Mouse (Mus musculus) intestine, embryonic 16.5 days (tissue): ENCODE measurements around the gene Ampd2. TPM values are rescaled to one million over a fixed set of nuclear protein-coding genes. Genes with fewer than 3 reads are reported as not detected.
A peak's percentile ranks its signal among the peaks of the same experiment; 100 is the strongest.

Source experiments
- ATAC-seq: fragments of 200-750 bp; cut with Nextera tagmentation; 2 replicates; pipeline ENCODE4 v1.8.0; 2017; ENCODE audit warnings: moderate TSS enrichment, moderate library complexity
- H3K27ac ChIP-seq: fragments of 300-500 bp; sonication (generic); 2 replicates; pipeline ENCODE4 v1.5.1; 2014; ENCODE audit warnings: mild to moderate bottlenecking, low read length
- H3K27me3 ChIP-seq: fragments of 300-500 bp; sonication (generic); replicated peaks from 2 replicates; pipeline ENCODE4 v1.6.1; 2014; ENCODE audit warnings: low read length, control low read depth, mixed read lengths; ENCODE audit not compliant: control insufficient read depth, insufficient read depth
- H3K36me3 ChIP-seq: fragments of 300-500 bp; sonication (generic); 2 replicates; pipeline ENCODE4 v1.6.1; 2014; ENCODE audit warnings: low read length, control low read depth; ENCODE audit not compliant: control insufficient read depth, insufficient read depth
- H3K4me1 ChIP-seq: fragments of 300-500 bp; sonication (generic); 2 replicates; pipeline ENCODE4 v1.6.1; 2014; ENCODE audit warnings: low read length, control low read depth, mixed read lengths; ENCODE audit not compliant: control insufficient read depth, insufficient read depth
- H3K4me2 ChIP-seq: fragments of 300-500 bp; sonication (generic); 2 replicates; pipeline ENCODE4 v1.6.1; 2014; ENCODE audit warnings: low read depth, low read length, control low read depth
- H3K4me3 ChIP-seq: fragments of 300-500 bp; sonication (generic); 2 replicates; pipeline ENCODE4 v1.5.1; 2014; ENCODE audit warnings: mild to moderate bottlenecking, low read length
- H3K9ac ChIP-seq: fragments of 300-500 bp; sonication (generic); 2 replicates; pipeline ENCODE4 v1.6.1; 2014; ENCODE audit warnings: low read depth, low read length
- H3K9me3 ChIP-seq: fragments of 300-500 bp; sonication (generic); 2 replicates; pipeline ENCODE4 v1.6.1; 2016; ENCODE audit warnings: low read length, control low read depth; ENCODE audit not compliant: control insufficient read depth
- WGBS: fragments of 180-500 bp; shearing (Covaris S2); extraction: QIAGEN DNeasy Blood & Tissue Kit; methylation state at CpG from one replicate; pipeline ENCODE4 v1.1.7; 2014; 5-methylcytosine and 5-hydroxymethylcytosine counted together
- polyA plus RNA-seq: library from polyadenylated mRNA; unstranded; fragments of >200 nt; fragmentation: Nextera tagmentation; extraction: Ambion mirVana; gene quantifications from 2 replicates; pipeline ENCODE4 v1.2.1, GENCODE M21; 2015

Ampd2 gene
- polyA plus RNA-seq, 1 experiment from 2014 or later = 48.9 TPM

DNA sequence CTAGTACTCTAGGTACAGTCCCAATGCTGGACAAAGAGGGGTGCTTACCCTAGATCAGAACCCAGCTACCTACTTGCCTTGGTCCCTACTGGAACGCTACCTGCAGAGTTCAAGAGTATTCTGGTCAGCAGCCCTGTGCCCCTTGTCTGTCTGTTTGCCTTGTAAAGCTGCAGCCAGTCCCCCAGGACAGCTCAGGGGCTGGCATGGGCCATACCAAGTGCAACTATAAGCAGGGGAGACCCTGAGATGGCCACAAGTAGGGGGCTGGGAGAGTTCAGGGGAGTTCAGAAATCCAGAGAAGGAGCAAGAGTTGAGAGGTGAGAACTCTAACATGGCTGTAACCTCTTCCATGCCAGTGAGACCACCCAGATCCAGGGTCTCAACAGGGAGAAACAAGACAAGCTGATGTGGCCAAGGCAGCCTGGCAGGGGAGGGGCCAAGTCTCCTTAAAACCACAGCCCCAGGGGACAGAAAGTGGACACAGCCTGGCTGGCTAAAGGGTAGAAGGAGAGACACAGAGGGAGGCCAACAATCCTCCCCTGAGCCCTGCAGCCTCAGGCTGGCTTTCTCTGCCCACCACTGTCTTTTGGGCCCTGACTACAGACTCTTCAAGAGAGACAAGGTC lies 4.1 kb downstream of the Ampd2 start:
- Histone ChIP-seq H3K9me3 (no peaks in the 10 kb centered on the region), H3K4me1 (peaks cover 35% of the 10 kb centered on the region), H3K36me3 (peaks cover 5% of the 10 kb centered on the region), H3K27me3 (no peaks in the 10 kb centered on the region), H3K4me3 (no peak overlapping the region), H3K4me2 (no peak overlapping the region), H3K9ac (peak overlapping the region; percentile 4; the same call in 1 of the 2 replicates), H3K27ac (peak overlapping the region; percentile 13; the same call in 1 of the 2 replicates)
- ATAC-seq = no peak
- 59% methylated on average over 1 of the region's 1 CpGs for WGBS

DNA sequence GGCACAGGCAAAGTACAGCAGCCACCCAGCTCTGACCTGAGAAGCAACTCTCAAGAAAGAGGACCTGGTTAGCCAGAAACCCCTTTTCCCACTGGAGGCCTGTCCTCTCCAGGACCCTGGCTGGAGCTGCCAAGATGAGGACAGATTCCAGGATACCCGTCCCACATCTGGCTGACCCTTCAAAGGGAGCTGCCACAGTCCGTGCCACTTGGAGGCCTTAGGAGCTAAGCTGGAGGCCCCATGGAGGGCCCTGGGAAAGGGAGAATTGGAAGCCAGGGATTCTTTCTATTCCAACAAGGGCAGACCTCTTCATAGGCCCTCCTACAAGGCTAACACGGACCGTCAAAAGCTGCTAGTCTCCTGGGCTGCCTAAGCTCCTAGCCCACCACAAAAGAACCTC lies 4.8 kb downstream of the Ampd2 start:
- peaks cover 29% of the 10 kb centered on the region for H3K4me1 ChIP-seq
- no peaks in the 10 kb centered on the region for H3K9me3 ChIP-seq
- WGBS = 67% methylated on average over 4 of the region's 4 CpGs
- no peak overlapping the region for H3K4me3 ChIP-seq
- H3K9ac ChIP-seq = no peak overlapping the region
- no peak overlapping the region for H3K4me2 ChIP-seq
- no peak for ATAC-seq
- H3K36me3 ChIP-seq = peaks cover 7% of the 10 kb centered on the region
- H3K27ac ChIP-seq = no peak overlapping the region
- no peaks in the 10 kb centered on the region for H3K27me3 ChIP-seq

DNA sequence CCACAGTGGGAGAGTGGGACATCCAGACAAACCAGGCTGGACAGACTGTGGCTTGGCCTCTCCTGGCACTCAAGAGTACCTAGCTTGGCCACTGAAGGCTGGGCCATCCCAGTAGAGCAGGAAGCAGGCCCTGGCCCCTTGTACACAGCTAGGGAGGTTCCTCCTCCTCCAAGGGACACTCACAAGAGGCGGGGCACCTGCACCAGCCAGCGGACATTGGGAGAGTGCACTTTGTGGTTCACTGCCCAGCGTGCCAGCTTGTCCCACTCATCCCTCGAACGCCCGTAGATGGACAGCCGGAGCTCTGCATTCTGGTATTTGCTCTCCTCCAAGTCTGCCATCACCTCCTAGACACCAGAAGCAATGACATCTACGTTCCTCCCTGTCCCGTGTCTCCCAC lies 9.6 kb downstream of the Ampd2 start:
- H3K36me3 ChIP-seq = peaks cover 24% of the 10 kb centered on the region
- H3K9me3 ChIP-seq = no peaks in the 10 kb centered on the region
- WGBS = 88% methylated on average over 9 of the region's 9 CpGs
- no peak overlapping the region for H3K4me3 ChIP-seq
- H3K27ac ChIP-seq = no peak overlapping the region
- H3K4me1 ChIP-seq = peaks cover 6% of the 10 kb centered on the region; the same call in 1 of the 2 replicates
- no peak for ATAC-seq
- H3K9ac ChIP-seq = no peak overlapping the region
- H3K27me3 ChIP-seq = no peaks in the 10 kb centered on the region
- H3K4me2 ChIP-seq = no peak overlapping the region

DNA sequence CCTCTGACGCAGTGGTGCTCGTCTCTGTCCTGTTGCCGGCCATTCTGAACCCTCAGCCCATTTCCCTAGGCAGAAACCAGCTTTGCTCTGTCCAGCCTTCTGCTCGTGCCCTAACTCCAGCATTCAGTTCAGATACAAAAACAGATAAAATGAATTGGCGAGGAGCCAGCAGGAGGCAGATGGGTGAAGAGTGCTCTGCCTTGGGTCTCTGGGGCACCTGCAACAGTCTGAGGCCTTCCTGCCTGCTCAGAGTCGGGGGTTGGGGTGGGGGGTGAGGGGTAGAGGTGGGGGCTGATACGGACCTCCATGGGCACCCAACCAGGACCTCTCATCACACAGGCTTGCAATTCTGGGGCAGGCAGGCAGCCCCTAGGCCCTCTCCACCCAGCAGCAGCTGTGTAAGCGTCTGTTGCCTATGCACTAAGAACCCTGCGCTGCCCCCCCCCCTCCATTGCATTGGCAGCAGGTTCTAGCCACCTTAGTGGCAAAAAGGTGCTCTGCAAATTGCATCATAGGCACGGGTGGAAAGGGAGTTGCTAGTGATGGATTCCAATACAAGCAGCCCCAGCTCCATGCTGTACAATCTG lies 13.4 kb downstream of the Ampd2 start:
- no peak overlapping the region for H3K4me2 ChIP-seq
- ATAC-seq = no peak
- no peaks in the 10 kb centered on the region for H3K27me3 ChIP-seq
- H3K27ac ChIP-seq = no peak overlapping the region
- H3K9ac ChIP-seq = 0 out of 2 replicates have a peak overlapping the region, but pooled peaks have one; percentile 6
- WGBS = 65% methylated on average over 10 of the region's 10 CpGs
- peaks cover 22% of the 10 kb centered on the region for H3K36me3 ChIP-seq
- H3K9me3 ChIP-seq = no peaks in the 10 kb centered on the region
- no peak overlapping the region for H3K4me3 ChIP-seq
- H3K4me1 ChIP-seq = peaks cover 19% of the 10 kb centered on the region

DNA sequence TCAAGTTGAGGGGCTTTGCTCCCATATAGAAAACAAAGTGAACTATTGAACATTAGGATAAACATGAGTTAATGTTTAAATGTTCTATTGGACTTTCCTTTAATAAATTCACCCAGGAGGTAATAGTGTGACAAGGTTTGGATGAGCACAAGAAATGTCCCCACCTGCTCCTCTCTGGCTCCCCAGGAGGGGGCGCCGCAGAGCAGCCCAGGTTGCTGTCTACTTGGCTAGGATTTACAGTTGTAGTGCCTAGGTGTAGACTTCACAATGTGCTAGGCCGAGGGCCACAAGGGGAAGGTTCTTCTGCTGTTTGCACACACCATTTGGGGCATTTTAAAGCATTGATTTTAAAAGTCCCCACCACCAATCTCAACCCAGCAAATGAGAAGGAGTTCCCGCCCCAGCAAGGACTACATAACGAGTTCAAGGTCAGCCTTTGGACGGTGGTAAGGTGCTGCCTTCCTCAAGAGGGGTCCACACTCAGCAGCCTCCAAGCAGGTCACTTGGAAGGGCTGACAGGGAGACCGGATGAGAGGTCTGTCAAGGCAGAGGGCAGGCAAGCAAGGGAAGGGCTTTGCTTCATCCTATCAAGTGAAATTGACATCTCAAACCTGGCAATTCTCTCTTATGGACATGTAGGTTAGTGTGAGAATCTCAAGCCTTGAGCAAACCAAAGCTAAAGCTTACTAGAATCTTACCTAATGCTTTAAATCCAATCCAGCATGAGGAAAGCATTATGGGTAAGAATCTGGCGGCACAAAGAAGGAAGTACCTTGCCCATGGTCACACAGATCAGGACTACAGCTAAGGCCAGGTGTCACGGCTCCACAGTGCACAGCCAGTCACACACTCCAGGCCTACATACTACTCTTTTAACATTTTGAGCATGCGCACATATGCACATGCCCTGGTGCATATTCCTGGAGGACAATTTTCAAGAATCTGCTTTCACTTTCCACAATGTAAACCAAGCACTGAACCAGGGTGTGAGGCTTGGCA lies 15.9 kb downstream of the Ampd2 start:
- H3K9ac ChIP-seq = no peak overlapping the region
- no peaks in the 10 kb centered on the region for H3K9me3 ChIP-seq
- ATAC-seq = no peak
- peaks cover 10% of the 10 kb centered on the region; the same call in 1 of the 2 replicates for H3K36me3 ChIP-seq
- H3K4me1 ChIP-seq = peaks cover 19% of the 10 kb centered on the region
- peak overlapping the region; percentile 53 for H3K27ac ChIP-seq
- H3K27me3 ChIP-seq = no peaks in the 10 kb centered on the region
- peak overlapping the region; percentile 42; the same call in 1 of the 2 replicates for H3K4me2 ChIP-seq
- 63% methylated on average over 10 of the region's 10 CpGs for WGBS
- H3K4me3 ChIP-seq = no peak overlapping the region

DNA sequence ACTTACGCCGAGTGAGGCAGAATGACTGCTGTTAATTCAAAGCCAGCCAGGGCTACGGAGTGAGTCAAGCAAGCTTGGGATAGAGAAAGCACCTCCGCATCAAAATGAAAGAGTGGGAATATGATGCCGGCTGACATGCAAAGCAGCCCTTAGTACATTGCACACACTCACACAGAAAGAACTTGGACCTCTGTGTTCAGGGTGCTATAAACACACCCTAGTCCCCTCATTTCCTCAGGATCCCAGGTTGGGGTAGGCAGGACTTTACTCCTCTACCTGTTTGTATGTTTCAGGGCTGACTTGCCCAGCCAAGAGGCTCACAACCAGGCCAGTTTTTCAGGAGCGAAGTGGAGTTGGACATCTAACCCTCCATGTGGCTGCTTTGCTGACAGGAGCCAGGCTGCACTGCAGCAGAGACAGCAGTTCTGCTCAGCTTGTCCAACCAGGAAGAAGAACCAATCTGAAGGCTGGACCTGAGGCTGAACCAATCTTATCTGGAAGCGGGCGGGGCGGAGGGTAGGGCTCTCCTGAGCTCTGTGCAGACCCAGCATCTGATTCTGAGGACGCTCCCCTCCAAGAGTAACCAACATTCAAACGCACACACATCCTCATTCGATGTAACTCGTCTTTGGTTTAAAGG lies 17.1 kb downstream of the Ampd2 start:
- 48% methylated on average over 13 of the region's 13 CpGs for WGBS
- H3K9me3 ChIP-seq = no peaks in the 10 kb centered on the region
- peaks cover 19% of the 10 kb centered on the region for H3K4me1 ChIP-seq
- ATAC-seq = peak; percentile 86
- H3K27ac ChIP-seq = peak overlapping the region; percentile 89
- 0 out of 2 replicates have a peak, but pooled peaks cover 4% of the 10 kb centered on the region for H3K36me3 ChIP-seq
- peak overlapping the region; percentile 57; the same call in 1 of the 2 replicates for H3K9ac ChIP-seq
- no peaks in the 10 kb centered on the region for H3K27me3 ChIP-seq
- H3K4me3 ChIP-seq = peak overlapping the region; percentile 15
- peak overlapping the region; percentile 42 for H3K4me2 ChIP-seq

DNA sequence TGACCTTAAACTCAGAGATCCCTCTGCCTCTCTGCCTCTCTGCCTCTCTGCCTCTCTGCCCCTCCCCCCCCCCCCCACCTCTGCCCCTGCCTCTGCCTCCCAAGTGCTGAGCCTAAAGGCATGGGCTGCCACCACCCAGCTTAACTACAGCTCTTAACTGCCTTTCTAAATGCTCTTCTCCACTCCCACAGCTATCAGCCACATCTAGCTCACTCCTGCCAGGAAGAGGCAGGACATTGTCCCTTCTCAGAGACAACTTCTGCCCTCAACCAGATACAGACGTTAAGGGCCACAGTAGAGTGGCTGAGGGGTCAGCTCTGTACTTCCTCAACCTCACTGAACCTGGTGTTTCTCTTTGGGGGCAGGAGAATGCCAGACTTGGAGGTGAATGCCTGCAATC lies 17.6 kb downstream of the Ampd2 start:
- 13% methylated on average over 1 of the region's 1 CpGs for WGBS
- ATAC-seq = peak; percentile 10
- Histone ChIP-seq H3K4me2 (peak overlapping the region; percentile 42), H3K4me3 (peak overlapping the region; percentile 15), H3K9ac (peak overlapping the region; percentile 57; the same call in 1 of the 2 replicates), H3K4me1 (peaks cover 19% of the 10 kb centered on the region), H3K27ac (peak overlapping the region; percentile 89), H3K36me3 (0 out of 2 replicates have a peak, but pooled peaks cover under 1% of the 10 kb centered on the region), H3K27me3 (no peaks in the 10 kb centered on the region), H3K9me3 (no peaks in the 10 kb centered on the region)

DNA sequence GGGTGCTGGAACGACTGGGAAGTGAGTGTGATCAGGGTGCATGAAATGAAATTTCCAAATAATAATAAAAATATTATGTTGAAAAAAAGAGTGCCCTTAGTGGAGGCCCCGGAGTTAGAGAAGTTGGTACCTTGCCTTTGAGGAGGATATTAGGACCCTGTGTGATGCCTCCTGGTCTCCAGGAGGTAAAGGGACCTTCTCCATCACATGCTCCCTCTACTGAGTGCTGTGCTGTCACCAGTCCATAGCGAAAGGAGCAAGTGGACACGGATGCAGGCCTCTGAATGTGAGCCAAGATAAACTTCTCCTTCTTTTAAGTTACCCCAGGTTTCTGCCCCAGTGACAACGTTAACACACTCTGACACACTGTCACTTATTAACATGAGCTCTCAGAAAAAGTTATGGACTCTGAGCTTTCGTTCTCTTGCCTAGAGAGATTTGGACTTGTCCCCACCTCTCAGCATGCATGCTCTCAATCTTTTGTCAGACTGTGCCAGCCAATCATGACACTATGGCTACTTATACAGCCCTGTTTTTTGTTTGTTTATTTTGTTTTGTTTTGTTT lies 19.0 kb downstream of the Ampd2 start:
- H3K27me3 ChIP-seq = no peaks in the 10 kb centered on the region
- ATAC-seq = peak; percentile 39

More for the DNA sequence above, 19.0 kb downstream of the Ampd2 start:
- whole genome bisulfite sequencing = 59% methylated on average over 6 of the region's 6 CpGs
- peak overlapping the region; percentile 20; the same call in 1 of the 2 replicates for H3K27ac ChIP-seq
- H3K36me3 ChIP-seq = no peaks in the 10 kb centered on the region
- H3K4me1 ChIP-seq = peaks cover 13% of the 10 kb centered on the region; the same call in 1 of the 2 replicates
- H3K9ac ChIP-seq = no peak overlapping the region
- H3K4me3 ChIP-seq = no peak overlapping the region
- H3K9me3 ChIP-seq = no peaks in the 10 kb centered on the region
- H3K4me2 ChIP-seq = no peak overlapping the region
